Mouse (Mus musculus) gonadal fat pad, adult 2 months (tissue): ENCODE measurements around the gene Sec14l1. TPM values are rescaled to one million over a fixed set of nuclear protein-coding genes. Genes with fewer than 3 reads are reported as not detected.

Experiments used
- DNase-seq: peaks from one replicate; pipeline ENCODE4 v3.0.0-alpha.2; 2012; ENCODE audit warnings: low read depth
- polyA plus RNA-seq: library from polyadenylated mRNA; depleted of rRNA; stranded (reverse); fragments of >200 nt; gene quantifications from 2 replicates; pipeline ENCODE4 v1.2.3, GENCODE M21; 2012

Gene Sec14l1
- polyA plus RNA-seq, 1 experiment = 71.6 TPM

DNA sequence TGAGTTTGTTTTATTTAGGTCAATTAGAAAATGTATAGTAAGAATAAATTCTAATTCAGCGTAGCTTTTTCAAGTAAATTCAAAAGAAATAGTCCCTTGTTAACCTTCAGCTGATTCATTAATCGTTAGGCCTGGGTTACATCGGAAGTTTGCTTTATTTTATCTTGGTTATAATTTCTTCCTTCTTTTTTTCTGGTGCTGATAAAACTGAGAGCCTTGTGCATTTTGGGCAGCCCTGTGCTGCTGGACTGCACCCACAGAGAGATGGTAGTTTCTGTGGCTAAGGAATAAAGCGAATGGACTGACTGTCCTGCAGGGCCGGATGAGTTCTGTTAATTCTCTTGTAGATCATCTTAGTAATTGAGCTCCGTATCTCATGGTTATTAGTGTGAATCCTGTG lies 37.6 kb downstream of the Sec14l1 start:
- no peak for DNase-seq

DNA sequence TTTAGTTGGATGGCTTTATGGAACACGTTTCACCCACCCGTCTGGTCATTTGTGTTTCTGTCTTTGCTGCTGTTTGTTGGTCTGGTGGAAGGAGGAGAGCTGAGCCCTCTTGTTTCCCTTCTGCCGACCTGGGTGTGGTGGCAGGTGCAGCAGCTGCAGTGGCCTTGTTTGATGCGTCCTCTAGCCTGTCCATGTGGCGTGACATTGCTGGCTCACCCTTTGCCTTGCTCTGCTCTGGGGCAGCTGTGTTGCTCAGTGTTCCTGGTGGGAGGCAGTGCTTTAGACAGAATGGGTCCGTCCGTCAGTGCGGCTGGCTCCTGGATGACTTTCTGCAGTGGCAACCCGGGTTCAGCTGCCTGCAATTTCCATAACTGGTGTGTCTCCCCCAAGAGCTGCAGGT lies 38.6 kb downstream of the Sec14l1 start:
- no peak for DNase-seq

DNA sequence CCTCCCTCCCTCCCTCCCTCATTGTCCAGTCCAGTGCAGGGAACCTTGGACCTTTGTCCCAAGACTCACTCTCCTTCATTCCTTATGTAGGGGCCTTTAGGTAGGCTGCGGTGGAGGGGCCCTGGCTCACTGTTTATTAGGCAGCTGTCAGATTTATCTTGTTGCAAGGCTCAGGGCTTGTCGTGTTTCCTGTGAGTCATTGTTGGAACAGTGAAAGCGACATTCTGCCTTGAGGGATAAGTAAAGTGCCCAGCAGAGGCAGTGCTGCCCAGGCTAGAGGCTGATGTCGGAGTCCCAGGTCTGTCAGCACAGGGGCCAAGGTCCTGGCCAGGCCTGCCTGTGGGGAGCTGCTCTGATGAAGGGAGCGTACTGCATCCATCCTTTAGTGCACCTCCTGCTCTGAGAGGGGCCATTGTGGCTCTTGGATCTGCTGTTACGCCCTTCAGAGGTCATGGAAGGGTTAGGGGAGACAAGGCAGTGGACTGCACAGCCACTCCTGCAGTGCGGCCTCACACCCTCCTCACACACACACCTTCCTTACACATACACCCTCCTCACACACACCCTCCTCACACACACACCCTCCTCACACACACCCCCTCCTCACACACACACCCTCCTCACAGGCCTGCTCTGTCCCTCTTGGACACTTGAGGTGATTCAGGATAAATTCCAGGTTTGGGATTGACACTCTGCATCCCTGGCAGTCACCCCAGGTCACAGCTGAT lies 39.3 kb downstream of the Sec14l1 start:
- no peak for DNase-seq

DNA sequence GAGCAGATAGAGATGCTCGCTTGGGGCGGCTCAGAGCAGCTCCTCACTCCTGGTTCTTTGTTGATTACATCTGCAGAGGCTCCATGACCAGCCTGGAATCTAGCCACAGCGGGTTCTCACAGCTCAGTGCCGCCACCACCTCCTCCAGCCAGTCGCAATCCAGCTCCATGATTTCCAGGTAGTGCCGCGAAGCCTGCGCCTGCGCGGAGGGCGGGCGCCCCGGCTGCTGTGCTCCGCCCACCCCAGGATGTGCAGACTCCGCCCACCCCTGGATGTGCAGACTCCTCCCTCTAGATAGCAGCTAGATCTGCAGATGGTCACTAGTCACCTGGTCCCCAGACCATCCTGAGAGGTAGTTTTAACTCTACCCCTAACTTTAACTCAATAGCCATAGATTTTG lies 41.8 kb downstream of the Sec14l1 start:
- no peak for DNase-seq

DNA sequence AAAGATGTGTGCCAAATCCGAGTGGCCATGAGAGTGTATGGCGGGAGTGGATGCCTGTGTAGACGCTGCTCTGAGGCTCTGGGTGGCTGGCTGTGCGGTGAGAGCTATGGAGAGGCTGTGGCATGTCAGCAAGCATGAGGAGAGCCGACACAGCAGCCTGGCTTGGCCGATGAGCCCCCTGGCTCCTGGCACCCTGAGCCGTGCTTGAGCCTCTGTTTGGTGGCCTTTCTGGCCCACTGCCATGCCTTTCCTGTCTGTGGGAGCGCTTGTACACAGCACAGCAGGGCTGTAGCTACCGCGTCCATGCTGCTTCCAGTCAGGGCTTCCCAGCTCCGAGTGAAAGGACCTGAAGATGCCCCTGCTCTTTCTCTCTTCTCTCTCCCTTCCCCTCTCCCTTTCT lies 43.4 kb downstream of the Sec14l1 start:
- no peak for DNase-seq

DNA sequence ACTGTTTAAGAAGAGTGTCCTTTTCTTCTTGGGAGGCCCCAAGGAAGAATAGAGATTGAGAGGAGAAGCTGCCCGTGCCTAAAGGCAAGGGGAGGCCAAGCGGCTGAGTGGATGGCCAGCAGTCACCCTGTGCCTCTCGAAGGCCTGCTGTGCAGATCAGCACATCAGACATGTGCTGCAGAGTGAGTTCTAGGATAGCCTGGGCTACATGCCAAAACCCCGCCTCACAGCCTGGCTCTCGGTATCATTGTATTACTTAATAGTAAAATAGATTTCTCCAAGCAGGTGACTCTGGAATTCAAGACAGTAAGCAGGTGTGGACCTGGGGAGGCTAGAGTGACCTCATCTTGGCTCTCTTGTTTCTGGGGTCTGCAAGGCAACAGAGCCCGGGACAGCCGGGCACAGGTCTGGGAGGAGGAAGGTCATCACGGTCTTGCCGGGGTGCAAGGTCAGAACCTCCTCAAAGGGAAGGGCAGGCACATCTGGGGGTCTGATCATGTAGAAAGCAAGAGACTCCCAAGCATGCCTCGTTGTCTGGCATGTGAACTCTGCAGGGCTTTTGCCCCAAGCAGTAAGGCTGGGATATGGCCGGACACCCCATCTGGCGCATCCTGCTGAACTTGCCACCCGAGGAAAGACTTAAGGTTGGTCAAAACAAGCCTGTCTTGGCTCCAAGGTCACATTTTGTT lies 44.4 kb downstream of the Sec14l1 start:
- DNase-seq = no peak

DNA sequence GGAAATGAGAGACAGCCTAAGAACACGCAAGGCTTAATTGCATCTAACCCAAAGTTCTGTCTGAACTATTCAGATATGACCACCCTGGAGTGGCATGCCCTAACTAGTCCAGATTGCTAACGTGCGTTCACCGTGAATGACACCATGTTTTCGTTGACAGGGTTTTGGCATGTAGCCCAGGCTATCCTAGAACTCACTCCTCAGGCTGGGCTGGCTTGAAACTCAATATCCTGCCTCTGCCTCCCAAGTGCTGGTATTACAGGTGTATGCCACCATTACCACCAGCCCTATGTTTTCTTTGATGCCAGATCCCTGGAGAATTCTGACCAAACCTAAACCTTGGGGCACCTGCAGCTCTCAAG lies 45.0 kb downstream of the Sec14l1 start:
- no peak for DNase-seq

DNA sequence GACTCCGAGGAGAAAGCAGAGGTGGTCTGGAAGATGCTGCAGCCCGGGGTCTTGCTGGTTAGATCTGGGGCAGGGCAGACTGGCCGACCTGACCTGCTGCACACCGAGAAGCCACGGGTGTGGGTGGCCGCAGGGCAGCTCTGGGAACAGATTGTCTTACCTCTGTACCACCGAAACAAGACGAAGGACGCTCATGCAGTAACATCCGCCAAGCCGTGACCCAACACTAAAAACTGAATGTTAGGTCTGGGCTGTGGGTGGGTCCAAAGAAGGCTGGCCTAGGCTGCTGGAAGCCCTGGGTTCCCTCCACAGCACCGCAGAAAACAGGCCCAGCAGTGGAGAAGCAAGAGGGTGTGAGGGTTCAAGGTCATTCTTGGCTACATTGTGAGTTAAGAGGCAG lies 45.8 kb downstream of the Sec14l1 start:
- DNase-seq = no peak

DNA sequence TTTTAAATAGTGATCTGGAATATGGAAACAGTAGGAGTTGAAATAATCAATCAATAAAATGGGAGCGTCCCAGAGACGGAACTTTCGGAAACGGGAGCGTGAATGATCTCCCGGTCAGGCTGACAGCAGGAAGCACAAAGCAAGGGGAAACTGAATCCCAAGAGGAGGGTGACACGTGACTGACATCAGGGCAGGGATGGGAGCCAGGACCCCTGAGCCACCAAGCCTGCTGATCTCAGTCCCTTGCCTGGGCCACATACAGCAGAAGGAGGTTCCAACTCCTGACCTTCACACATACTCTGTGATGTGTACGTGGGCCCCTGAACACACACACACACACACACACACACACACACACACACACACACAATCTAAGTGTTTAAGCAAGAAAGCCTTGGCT lies 46.6 kb downstream of the Sec14l1 start:
- DNase-seq = no peak

DNA sequence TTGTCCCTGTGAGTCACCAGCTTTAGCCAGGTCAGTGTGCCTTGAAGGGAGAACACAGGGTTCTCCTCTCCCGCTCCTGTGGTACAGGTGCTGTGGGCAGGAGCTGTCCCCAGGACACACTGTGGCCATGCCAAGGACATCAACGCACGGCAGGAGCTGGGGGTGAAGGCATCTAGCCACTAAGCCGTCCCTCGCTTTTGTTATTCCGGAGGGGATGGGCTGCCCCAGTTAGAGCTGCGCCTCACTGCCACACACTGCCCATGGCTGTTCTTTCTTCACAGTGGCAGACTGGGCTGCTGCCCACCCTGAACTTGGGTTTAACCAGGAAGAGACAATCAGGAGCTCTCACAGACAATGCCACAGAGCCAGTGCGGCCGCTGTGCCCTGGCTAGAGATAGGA lies 48.1 kb downstream of the Sec14l1 start:
- no peak for DNase-seq

DNA sequence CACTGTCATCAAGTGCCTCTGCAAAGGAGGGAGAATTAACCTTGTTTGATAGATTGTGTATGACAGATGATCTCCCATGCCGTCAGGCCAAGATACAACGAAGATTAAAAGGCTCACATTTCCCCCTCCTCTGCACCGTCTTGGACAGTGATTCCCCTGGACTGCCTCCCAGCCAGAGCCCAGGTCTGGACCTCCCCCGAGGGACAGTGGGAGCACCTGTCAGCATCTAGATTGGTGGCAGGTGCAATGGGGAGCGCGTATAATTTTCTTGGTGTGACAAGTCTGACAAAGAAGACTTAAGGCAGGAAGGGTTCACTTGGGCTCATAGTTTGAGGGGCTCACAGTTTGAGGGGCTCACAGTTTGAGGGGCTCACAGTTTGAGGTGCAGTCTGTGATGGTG lies 48.8 kb downstream of the Sec14l1 start:
- no peak for DNase-seq

DNA sequence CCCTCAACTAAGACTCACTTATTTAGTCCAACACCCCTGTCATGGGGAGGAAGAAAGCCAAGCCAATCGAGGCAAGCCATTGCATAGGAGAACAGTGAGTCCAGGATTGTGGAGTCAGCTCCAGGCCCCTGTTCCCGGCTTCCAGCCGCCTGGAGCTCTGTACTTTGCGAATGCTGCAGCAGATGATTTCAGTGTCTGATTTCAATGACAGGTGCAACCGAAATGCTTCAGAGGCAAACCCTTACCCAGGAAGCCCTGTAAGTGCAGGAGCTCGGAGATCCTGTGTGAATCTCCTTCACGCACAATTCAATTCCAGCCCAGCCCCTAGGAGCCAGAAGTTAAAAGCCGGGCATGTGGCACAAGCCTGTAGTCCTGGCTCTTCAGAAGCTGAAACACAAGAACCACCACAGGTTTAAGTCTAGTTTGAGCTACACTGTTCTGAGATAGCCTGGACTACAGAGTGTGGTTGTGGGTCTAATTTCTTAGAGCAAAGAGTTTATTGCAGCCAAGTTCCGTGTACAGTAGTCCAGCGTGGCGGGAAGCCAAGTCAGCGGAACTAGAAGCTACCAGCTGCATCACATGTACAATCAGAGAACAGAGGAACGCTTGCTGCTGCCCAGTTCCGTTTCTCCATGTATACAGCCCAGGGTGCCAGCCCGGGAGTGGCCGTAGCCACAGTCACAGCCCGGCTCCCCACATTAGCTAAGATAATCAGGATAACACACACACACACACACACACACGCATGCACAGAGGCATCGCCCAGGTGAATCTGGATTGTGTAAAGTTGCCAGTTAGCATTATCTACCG lies 53.5 kb downstream of the Sec14l1 start:
- DNase-seq = no peak

DNA sequence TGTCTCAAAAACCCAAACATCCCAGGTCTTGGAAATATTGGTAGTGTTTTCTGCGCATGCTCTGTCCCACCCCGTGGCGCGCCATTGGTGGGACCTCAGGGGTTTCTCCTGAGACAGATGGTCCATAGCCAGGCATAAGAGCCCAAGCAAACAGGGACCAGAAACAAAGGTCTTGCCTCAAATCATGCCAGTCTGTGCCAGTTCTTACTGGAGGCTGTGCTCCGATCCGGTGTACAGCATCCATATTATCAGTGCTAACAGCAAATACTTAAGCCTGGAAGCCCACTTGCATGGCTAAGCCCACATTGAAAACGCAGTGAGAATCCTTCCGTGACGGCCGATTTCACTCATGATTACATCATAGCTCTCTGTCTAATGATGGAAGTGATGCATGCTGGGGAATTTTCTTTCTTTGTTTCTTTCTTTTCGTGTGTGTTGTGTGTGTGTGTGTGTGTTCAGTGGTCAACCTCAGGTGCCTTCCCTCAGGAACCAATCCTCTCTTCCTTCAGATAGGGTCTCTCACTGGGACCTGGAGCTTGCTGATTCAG lies 54.2 kb downstream of the Sec14l1 start:
- no peak for DNase-seq

DNA sequence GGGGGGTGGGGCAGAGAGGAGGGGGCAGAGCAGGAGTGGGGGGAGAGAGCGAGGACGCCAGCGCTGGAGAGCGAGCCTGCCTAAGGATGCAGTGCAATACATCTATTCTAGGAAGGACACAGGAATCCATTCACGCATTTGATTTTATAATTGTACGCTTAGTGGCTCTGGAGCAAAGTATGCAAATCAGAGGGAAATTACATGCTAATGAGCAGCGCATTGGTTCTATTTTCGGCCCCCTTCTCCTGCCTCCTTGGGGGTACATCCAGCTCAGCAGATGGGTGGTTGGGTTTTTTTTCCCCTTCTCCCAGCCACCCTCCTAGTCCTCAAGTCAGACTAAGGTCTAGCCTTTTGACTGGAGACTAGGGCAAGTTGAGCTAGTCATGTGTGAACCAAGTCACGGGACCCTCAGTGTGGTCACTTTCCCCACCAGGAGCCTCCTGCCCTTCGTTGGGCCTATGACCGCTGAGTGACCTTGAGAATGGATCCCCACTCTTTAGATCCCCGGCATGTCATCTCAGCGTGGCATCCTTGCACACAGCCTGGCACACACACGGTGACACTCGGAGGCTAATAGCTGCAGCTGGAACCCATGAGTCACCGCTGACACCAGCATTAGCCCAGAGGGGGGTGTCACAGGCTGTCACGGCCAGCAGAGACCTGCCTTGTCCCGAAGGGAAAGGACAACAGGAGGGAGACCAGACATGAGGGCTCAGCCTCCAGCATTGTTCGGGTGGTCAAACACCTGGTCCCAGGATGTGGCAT lies 55.0 kb downstream of the Sec14l1 start:
- no peak for DNase-seq

DNA sequence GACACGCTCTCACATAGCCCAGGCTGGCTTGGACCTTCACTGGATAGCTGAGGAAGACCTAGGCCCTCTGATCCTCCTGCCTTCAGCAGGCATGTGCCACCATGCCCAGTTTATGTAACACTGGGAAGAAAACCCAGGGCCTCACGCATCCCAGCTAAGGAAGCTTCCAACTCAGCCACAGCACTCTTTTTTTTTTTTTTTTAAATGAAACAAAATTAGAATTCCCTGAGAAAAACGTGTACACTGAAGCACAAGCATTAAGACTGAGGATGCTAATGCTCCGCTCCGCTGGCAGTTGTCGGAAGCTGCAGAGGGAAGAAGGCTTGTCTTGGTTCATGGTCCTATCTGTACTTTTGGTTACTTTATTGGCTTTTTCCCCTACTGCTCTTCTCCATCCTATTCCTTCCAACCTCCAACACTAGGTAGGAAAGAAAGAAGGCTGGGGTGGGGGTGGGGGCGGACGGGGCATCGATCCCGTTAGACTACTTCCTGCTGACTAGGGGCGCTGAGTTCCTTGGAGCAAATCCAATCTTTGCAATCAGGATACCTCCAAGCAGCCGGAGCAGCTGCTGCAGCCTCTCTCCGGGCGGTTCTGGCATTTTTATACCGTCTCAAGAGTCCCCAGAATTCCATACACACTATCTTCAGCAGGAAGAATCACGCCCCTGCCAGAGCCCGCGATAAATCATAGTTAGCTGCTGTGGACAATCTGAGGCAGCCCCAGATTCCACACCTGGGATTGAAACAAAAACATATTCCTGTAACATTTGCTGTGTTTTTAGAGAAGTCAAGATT lies 59.3 kb downstream of the Sec14l1 start:
- no peak for DNase-seq

DNA sequence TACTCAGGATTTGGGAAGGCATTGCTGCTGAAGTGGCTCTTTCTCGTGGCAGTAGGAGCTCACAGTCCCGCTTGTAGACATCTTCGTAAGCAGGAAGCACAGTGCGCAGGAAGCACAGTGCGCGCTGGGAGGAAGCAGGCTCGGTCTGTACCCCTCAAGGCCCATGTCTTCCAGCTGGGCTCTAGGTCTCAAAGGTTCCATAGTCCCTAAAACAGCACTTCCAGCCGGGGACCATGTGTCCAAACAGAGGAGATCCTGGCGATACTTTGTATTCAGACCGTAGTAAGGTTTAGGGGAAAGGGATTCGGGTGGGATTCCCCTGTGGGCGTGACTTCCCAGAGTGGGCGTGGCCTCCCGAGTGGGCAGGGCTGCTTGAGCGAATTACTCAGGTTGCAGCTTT lies 60.0 kb downstream of the Sec14l1 start:
- no peak for DNase-seq

DNA sequence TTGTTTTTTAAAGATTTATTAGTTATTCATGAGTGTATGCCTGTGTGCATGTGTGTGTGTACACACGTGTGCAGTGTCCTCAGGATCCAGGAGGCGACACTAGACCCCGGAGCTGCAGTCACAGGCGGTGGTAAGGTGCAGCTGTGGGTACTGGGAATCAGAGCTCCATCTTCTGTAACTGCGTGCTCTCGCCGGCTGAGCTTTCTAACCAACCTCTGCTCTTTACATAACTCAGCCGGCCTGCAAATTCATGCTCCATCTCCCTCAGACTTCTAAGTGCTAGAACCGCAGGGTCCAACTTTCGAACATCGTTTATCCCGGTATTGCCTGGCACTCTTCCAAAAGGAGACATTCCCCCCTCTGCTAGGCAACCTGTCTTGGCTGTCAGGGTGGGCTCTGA lies 60.5 kb downstream of the Sec14l1 start:
- DNase-seq = no peak

DNA sequence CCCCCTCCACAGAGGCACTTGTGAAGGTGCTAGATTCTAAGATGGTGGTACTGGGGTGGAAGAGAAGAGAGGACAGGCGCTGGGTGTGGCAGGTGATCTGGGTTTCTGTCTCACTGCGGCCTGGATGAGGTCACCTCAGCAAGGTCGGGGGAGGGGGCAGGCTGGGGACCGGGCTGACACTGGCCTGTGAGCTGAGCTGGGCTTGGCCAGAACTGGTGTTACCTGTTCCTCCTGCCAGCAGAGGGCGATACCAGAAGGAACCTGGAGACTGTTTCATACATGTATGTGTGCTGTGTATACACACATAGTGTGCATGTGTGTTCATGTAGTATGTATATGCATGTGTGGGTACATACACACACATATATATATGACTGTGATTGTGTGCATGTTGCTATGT lies 61.3 kb downstream of the Sec14l1 start:
- no peak for DNase-seq

DNA sequence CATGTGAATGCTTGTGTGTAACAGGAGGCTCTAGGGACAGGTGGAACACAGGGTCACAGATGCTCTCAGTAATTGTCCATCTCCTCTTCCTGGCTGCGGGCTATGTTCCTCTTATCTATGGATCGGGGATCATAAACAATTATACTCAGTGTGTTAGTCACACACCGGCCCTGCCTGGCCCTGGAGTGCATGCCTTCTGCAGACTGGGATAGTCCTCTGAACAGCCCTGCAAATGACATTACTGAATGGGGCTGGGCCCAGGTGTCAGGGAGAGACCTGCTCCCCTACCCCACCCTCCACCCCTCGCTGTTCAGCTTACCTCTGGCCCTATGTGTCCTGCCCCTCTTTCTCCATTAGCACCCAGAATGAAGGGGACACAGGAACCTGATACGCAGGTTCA lies 61.9 kb downstream of the Sec14l1 start:
- DNase-seq = no peak

DNA sequence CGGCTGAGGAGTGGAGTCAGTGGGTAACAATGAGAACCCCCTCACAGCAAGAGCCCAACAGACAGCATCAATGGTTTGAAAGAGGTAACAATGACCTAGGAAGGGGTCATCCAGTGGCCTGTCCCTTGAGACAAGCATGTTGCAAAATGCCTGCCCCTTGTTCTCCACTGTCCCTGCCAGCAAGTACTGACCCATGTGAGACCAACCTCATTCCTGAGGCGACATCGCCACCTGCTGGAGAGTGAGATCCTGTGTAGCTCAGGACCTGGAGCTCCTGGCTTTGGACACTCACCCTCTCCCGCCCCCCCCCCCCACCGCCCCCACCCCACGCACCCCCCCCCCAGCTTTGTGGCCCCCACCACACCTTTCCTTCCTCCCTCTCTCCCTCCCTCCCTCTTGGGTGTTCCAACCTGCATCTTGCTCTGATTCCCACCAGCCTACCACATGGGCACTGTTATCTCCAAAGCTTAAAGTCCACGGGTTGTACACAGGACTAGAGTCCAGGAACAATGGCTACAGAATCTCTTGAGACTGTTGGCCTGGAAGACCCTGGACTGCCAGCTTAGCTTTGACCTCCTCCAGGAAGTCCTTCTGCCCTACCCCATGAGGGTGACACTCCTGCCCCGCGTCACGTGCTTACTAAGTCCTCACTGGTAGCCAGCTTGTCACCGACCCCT lies 62.5 kb downstream of the Sec14l1 start:
- DNase-seq = no peak

DNA sequence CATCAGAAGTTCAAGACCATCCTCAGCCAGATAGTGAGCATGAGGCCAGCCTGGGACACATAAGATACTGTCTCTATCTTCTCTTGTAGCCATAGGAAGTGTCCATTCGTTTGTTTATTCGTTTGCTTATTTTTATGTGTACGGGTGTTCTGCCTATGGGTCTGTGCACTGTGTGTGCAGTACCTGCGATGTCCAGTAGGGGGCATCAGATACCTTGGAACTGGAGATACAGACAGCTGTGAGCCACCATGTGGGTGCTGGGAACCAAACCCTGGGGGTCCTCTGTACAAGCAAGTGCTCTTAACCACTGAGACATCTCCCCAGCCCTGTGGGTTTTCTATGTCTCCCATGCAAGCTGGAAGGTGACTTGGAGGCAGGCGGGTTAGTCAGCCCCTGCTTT lies 64.9 kb downstream of the Sec14l1 start:
- no peak for DNase-seq
